Comparison of ENCODE assay signal across 30 mouse cellular contexts in genomic region chr12:29404434-29404833, GRCm38 (mm10).
"Had no signal": no experiment of that assay in that cellular context is flagged by ENCODE, and none has a peak within 500 bp of the region (broad histone marks: within the 10 kb centered on the region; RNA-seq: fewer than 3 reads in every experiment).

No protein-coding gene starts in this region.

- H3K36me3 ChIP-seq: limb, embryonic 10.5 days; limb, embryonic 12.5 days; limb, embryonic 13.5 days; limb, embryonic 15.5 days; liver, embryonic 12.5 days; liver, embryonic 13.5 days; liver, embryonic 15.5 days; lung, embryonic 15.5 days; midbrain, embryonic 10.5 days; midbrain, embryonic 12.5 days; midbrain, embryonic 13.5 days; midbrain, embryonic 15.5 days; neural tube, embryonic 12.5 days had no signal

- H3K27ac ChIP-seq: limb, embryonic 10.5 days; limb, embryonic 12.5 days; limb, embryonic 13.5 days; limb, embryonic 15.5 days; liver, embryonic 12.5 days; liver, embryonic 13.5 days; liver, embryonic 14.5 days; liver, embryonic 15.5 days; lung, embryonic 15.5 days; macrophage; midbrain, embryonic 10.5 days; midbrain, embryonic 12.5 days; midbrain, embryonic 13.5 days; midbrain, embryonic 15.5 days; neural tube, embryonic 12.5 days had no signal

- H3K9ac ChIP-seq: limb, embryonic 12.5 days; limb, embryonic 13.5 days; limb, embryonic 15.5 days; liver, embryonic 12.5 days; liver, embryonic 13.5 days; liver, embryonic 14.5 days; liver, embryonic 15.5 days; liver, postnatal 0 days; lung, embryonic 14.5 days; lung, embryonic 15.5 days; midbrain, embryonic 12.5 days; midbrain, embryonic 13.5 days; midbrain, embryonic 15.5 days; neural tube, embryonic 12.5 days had no signal

- H3K4me3 ChIP-seq: limb, embryonic 10.5 days; limb, embryonic 12.5 days; limb, embryonic 13.5 days; limb, embryonic 15.5 days; liver, embryonic 12.5 days; liver, embryonic 13.5 days; liver, embryonic 15.5 days; lung, embryonic 15.5 days; megakaryocyte, embryonic 14.5 days; midbrain, embryonic 10.5 days; midbrain, embryonic 12.5 days; midbrain, embryonic 13.5 days; midbrain, embryonic 15.5 days; myocyte; neural tube, embryonic 12.5 days had no signal

- H3K4me1 ChIP-seq: limb, embryonic 10.5 days; limb, embryonic 12.5 days; limb, embryonic 13.5 days; limb, embryonic 15.5 days; liver, embryonic 12.5 days; liver, embryonic 13.5 days; liver, embryonic 15.5 days; lung, embryonic 15.5 days; megakaryocyte, embryonic 14.5 days; midbrain, embryonic 10.5 days; midbrain, embryonic 12.5 days; midbrain, embryonic 13.5 days; midbrain, embryonic 15.5 days; neural tube, embryonic 12.5 days had no signal

- H3K27me3 ChIP-seq: limb, embryonic 12.5 days; limb, embryonic 13.5 days; limb, embryonic 15.5 days; liver, embryonic 12.5 days; liver, embryonic 13.5 days; liver, embryonic 15.5 days; lung, embryonic 15.5 days; megakaryocyte, embryonic 14.5 days; midbrain, embryonic 12.5 days; midbrain, embryonic 13.5 days; midbrain, embryonic 15.5 days; neural tube, embryonic 12.5 days had no signal

- DNase-seq: left cerebral cortex, postnatal 4 days; liver; liver, embryonic 13.5 days; liver, postnatal 0 days; lung, adult 18-20 months; lung, adult 2 months; lung, embryonic 14.5 days; lung, postnatal 10 days; lung, postnatal 14 days; lung, postnatal 36 days; lung, postnatal 4 days; midbrain, embryonic 14.5 days had no signal

- H3K9me3 ChIP-seq: limb, embryonic 10.5 days; limb, embryonic 12.5 days; limb, embryonic 13.5 days; limb, embryonic 15.5 days; liver, embryonic 12.5 days; liver, embryonic 13.5 days; liver, embryonic 15.5 days; lung, embryonic 15.5 days; megakaryocyte, embryonic 14.5 days; midbrain, embryonic 10.5 days; midbrain, embryonic 12.5 days; midbrain, embryonic 13.5 days; midbrain, embryonic 15.5 days; neural tube, embryonic 12.5 days had no signal

- H3K4me2 ChIP-seq: limb, embryonic 12.5 days; limb, embryonic 13.5 days; limb, embryonic 15.5 days; liver, embryonic 11.5 days; liver, embryonic 12.5 days; liver, embryonic 13.5 days; liver, embryonic 15.5 days; lung, embryonic 14.5 days; lung, embryonic 15.5 days; midbrain, embryonic 11.5 days; midbrain, embryonic 12.5 days; midbrain, embryonic 13.5 days; midbrain, embryonic 15.5 days; neural tube, embryonic 12.5 days had no signal
